Mouse (Mus musculus): Measurements from ENCODE around the gene Zfp768.

Gene Zfp768

DNA sequence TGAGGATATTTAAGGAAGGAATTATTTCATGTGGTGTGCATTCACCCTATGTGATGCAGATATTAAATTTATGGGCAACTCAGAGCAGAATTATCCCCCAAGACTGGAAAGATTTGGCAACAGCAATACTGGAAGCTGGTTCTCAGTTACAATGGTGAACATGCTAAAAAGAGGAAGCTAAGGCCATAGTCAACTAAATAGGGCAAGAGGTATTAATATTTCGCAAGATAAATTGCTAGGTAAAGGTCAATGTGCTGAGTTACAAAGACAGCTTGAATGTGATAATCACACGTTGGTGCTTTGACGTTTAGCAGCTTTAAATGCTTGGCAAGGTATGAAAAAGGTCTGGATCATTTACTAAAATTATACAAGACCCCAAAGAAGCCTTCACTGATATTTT is 10.4 kb upstream of the Zfp768 start:
- DNase-seq, result no peak

DNA sequence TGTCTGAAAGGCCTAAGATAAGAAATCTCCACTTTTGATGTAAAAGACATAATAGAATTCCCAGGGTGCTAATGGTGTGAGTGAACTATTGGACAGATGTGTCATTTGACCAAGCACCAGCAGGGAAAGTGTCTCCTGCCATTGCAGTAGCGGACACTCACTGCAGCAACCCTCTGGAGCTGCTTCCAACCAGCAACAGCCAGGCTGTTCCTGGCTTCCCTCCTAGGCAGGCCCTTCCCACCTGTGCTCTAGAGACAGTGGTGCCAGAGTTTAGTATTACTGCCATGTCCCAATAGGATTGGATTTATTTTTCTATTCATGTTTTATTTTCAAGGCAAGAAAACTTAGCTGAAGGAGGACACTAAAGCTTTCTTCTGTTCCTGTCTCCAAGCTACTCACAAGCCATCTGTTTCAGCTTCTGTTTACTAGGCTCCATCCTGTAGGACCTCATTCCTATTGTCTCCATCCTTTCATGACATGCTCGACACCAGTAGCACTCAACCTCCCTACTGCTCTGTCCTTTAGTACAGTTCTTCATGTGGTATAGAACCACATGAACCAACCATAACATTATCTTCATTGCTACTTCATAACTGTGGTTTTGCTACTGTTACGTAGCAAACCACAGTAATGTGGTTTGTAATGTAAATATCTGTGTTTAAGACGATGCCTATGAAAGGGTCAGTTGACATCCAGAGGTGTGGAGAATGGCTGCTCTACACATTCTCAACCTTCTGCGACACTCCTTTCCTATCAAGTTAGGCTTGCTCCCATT is 6.0 kb upstream of the Zfp768 start:
- DNase-seq, result no peak

- DNase-seq, result no peak
Measured at GRCm38 (mm10) chr7:127346676-127347075, 1.3 kb upstream of the Zfp768 start.

DNA sequence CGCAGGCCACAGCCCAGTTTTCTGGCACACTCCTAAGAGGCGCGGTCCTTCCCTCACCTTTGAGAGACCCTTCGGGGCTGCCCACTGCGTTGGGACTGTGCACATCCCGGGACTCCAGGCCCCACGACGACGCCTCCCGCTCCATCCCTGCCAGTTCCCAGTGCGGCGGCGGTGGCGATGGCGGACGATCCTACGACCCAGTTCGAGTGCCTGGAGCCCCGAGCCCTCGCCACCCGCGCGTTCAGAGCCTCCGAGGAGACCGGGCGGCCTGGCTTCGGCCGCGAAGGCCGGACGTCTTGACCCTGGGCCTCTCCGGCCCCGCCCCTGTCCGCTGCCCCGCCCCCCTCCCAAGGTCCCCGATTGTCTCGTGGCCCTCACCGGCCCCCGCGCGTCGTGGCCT is 297 bp downstream of the Zfp768 start:
- DNase-seq, result peak; percentile 75

GRCm38 (mm10) chr7:127344371-127344770 is 1.0 kb downstream of the Zfp768 start:
- DNase-seq, result no peak

DNA sequence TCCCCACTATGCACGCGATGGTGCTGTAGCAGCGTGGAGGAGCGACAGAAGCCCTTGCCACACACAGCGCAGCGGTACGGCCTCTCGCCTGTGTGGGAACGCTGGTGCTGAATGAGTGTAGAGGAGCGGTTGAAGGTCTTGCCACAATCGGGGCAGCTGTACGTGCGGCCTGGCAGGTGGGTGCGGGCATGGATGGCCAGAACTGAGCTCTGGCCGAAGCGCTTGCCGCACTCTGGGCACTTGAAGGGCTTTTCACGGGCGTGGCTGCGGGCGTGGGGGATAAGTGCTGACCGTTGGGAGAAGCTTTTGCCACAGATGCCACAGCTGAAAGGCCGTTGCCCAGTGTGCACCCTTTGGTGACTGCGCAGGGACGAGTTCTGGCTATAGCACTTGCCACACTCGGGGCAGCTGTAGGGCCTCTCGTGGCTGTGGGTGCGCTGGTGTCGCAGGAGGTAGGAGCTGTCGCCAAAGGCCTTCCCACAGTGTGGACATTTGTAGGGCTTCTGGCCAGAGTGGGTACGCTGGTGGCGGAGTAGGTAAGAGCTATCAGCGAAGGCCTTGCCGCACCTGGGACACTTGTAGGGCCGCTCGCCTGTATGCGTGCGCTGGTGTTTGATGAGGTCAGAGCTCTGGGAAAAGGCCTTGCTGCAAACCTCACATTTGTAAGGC is 1.9 kb downstream of the Zfp768 start:
- DNase-seq, result no peak

GRCm38 (mm10) chr7:127342888-127343287 is 2.5 kb downstream of the Zfp768 start:
- no peak for DNase-seq

- DNase-seq, result peak; percentile 28
Measured at GRCm38 (mm10) chr7:127342332-127342731, 3.1 kb downstream of the Zfp768 start.

GRCm38 (mm10) chr7:127341861-127342260 is 3.5 kb downstream of the Zfp768 start:
- DNase-seq, result peak; percentile 11

DNA sequence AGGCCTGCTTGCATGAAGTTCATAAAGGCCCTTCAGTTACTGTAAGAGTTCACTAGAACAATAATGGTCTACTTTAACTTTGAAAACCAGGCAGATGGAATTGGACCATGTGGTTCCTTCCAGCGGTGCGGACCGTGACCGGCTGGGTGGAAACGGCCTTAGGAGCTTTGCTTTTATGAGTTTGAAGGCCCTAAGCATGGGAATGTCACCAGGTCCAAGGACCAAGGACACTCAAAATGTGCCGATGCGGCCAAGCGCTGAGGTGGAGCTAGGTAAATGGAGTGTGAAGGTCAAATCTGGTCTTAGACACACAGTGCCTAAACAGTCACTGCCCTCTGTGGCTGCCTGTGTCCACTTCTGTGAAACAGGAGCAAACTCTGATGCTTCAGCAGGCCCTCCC is 4.0 kb downstream of the Zfp768 start:
- peak; percentile 8 for DNase-seq

- no peak for DNase-seq
Measured at GRCm38 (mm10) chr7:127337636-127338035, 7.8 kb downstream of the Zfp768 start.

DNA sequence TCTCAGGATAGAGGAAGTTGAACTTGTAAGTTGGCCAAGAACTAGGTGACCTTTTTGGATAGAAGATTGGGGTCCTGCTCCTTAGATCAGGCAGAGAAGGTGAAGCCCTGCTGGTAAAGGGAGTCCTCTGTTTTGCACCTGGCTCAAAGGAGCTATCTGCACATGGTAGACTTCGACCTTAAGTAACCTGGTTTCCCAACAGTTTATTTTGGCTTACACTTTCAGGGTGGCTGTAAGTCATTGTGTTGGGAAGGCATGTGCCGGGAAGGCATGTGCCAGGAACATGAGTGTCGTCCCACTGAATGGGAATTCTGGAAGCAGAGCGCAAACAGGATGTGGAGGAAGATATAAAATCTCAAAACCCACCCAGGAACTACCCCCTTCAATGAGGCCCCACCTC is 9.8 kb downstream of the Zfp768 start:
- DNase-seq, result no peak

DNA sequence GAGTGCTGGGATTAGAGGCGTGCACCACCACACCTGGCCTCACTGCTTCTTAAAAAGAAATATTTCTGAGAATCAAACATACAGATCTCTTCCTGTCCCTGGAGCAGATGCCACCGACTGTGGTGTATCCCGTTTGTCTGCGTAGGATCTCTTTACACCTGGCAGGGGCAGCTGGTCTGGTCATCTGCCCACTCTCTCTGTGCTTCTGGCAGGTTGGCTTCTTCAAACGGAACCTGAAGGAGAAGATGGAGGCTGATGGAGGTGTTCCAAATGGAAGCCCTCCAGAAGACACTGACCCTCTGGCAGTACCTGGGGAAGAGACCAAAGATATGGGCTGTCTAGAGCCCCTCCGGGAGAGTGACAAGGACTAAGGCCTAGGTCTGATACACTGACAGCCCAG is 12.1 kb downstream of the Zfp768 start:
- no peak for DNase-seq

GRCm38 (mm10) chr7:127326685-127327084 is 18.7 kb downstream of the Zfp768 start:
- DNase-seq, result no peak

DNA sequence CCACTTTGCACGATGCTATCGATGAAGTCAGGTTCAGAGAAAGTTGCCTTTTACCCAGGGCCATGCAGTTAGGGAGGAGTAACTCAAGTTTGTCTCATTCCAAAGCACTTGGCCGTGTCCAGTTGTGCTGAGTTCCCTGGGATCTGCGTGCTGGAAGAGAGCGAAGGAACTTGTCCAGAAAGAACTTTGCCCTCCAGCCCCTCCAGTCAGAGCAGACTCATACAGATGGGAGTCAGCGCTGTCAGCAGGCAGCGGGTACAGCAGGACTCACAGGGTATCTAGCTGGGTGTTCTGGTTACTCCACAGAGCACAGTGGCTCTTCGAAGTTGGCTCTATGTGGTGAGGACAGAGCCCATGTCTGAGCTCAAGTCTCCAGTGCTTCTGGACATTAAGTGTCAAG is 19.8 kb downstream of the Zfp768 start:
- no peak for DNase-seq

DNA sequence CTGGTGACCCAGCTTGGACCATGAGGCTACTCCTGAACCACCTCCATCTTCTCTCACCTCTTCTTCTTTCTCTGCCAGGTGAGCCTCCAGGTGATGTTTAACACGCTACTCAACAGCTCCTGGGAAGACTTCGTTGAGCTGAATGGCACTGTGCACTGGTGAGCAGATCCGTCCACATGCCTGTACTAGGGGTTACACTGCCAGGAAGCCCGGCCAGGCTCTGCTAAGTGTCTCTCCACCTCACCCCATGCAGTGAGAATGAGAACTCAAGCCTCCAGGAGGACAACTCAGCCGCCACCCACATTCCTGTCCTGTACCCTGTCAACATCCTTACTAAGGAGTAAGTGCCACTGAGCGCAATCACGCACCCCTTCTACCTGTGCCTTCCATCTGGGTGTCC is 20.4 kb downstream of the Zfp768 start:
- no peak for DNase-seq

- DNase-seq, result no peak
Measured at GRCm38 (mm10) chr7:127322085-127322484, 23.3 kb downstream of the Zfp768 start.

DNA sequence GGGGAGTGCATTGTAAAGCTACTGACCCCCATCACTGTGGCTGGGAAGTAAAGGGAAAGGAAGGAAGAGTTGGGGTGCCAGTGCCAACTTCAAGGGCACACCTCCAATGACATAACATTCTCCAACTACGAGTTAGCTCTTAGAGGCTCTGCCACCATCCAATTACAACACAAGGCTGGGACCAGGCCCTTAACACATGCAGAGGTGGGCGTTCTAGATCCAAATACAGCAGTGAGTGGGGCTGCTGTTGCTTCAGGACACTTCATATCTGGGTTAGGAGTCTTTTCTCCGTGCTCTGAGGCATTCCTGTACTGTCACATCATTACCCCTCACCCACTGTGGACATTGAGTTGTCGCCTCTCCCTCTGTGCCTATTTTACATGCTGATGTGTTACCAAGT is 24.3 kb downstream of the Zfp768 start:
- DNase-seq, result no peak

GRCm38 (mm10) chr7:127313912-127314311 is 31.5 kb downstream of the Zfp768 start:
- DNase-seq, result no peak

DNA sequence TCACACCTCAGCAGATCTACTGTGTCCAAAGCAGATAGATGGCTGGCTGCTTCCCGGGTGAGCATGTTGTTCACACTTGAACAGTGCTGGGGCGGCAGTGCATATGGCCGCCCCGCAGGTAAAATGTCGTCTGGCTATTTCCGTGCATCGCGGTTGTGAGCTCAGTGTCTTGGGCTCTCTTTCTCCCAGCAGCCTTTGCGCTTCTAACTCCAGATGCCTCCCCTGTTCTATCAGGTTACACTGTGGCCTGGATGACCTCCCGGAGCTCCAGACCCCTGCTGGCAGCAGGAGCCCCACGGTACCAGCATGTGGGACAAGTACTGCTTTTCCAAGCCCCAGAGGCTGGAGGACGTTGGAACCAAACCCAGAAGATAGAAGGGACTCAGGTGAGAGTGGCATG is 35.4 kb downstream of the Zfp768 start:
- DNase-seq, result no peak

GRCm38 (mm10) chr7:127308887-127309286 is 36.5 kb downstream of the Zfp768 start:
- DNase-seq, result peak; percentile 76

DNA sequence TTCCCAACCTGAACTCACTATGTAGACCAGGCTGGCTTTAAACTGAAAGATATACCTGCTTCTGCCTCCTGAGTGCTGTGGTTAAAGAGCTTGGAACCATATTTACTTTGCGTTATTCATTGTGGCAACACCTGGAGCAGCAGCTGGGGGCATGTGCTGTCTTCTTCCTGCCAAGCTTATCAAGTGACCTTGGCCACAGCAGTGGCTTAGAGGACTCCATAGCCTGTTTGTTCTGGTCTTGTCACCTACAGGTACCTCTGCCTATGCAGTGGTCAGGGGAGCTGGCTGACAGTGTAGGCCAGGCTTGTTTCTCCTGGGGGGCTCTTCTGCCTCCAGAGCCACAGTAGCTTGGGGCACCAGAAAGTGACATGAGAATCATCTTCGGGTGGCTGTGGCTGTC is 37.0 kb downstream of the Zfp768 start:
- DNase-seq, result no peak

GRCm38 (mm10) chr7:127297586-127298193 is 47.7 kb downstream of the Zfp768 start:
- no peak for DNase-seq

Data from cerebellum, adult 9-10 months (tissue).